Mouse (Mus musculus): ENCODE results near the gene Sik2. TPM values are rescaled to one million over a fixed set of nuclear protein-coding genes. Genes with fewer than 3 reads are reported as not detected.

The Sik2 gene
- polyA plus RNA-seq, 1 experiment from 2014 or later: 10.4 TPM

DNA sequence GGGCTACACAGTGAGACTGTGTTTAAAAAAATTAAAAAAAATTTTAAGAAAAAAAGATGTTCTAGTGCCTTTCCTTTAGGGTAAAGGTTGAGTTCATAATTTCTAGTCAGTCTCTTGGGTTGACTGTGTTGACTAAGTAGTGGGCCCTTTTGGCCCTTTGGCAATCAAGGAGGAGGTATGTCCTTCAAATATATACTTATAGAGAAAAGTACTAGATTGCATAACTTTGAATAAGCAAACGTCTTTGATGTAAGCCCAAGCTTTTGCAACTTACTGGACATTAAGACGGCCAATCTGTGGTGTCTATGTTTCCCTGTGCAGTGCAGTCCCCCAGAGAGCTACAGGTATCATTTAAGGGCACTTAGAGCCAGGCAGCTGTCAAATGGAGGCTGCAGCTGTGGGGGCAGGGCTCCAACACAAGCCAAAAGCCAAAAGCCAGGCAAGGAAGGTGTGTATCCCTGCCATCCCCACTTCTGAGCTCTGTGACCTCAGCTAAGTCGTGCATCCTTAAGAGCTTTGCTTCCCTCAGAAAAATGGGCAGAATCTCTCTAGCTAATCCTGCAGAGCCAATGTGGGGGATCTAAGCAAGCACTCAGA lies 118.3 kb downstream of the Sik2 start:
- no peaks in the 10 kb centered on the region for H3K27me3 ChIP-seq (replicated peaks; ENCODE audit: insufficient read depth, low read length)
- H3K9me3 ChIP-seq (ENCODE audit: low read length): no peaks in the 10 kb centered on the region
- DNase-seq (ENCODE audit: low spot score) (peak; percentile 75), ATAC-seq (peak; percentile 27)
- no peak overlapping the region for H3K9ac ChIP-seq (replicated peaks; ENCODE audit: low read depth)
- 33% methylated on average over 3 of the region's 3 CpGs for WGBS
- no peak overlapping the region for H3K4me2 ChIP-seq (replicated peaks; ENCODE audit: low read depth, low read length)
- H3K4me1 ChIP-seq (ENCODE audit: insufficient read depth, low read depth, low read length): peaks cover 18% of the 10 kb centered on the region; the same call in 1 of the 2 replicates
- H3K4me3 ChIP-seq (ENCODE audit: low read depth, low read length): no peak overlapping the region
- no peak overlapping the region for H3K27ac ChIP-seq (ENCODE audit: low read length)
- H3K36me3 ChIP-seq (ENCODE audit: insufficient read depth, low read length): no peaks in the 10 kb centered on the region; the same call in 1 of the 2 replicates
- TF ChIP-seq EP300 (IDR thresholded peaks at IDR 0.05): peak; percentile 53
- TF ChIP-seq CTCF (IDR thresholded peaks at IDR 0.05): no peak

DNA sequence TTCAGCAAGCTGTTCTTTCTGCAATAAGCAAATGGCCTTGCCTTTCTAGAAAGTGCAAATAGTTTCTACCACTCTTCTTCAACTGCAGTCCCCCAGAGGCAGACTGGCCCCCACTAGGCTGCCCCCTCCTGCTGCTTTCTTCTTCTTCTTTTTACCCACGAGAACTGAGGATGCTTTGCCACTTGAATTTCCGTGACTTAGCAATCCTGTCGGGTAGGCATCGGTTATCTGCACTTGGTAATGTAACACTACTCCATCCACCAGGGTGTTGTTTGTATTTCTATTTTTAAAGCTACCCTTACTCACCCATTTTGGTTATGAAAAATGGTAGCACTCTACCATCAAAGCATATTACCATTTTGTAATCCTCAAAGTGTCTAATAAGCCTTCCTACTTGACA lies 118.9 kb downstream of the Sik2 start:
- ATAC-seq (no peak), DNase-seq (ENCODE audit: low spot score) (no peak)
- H3K27ac ChIP-seq (ENCODE audit: low read length): no peak overlapping the region
- no peaks in the 10 kb centered on the region for H3K9me3 ChIP-seq (ENCODE audit: low read length)
- TF ChIP-seq CTCF (IDR thresholded peaks at IDR 0.05) (no peak), EP300 (IDR thresholded peaks at IDR 0.05) (no peak)
- H3K4me1 ChIP-seq (ENCODE audit: insufficient read depth, low read depth, low read length): peaks cover 23% of the 10 kb centered on the region; the same call in 1 of the 2 replicates
- no peak overlapping the region for H3K9ac ChIP-seq (replicated peaks; ENCODE audit: low read depth)
- no peak overlapping the region for H3K4me3 ChIP-seq (ENCODE audit: low read depth, low read length)
- no peak overlapping the region for H3K4me2 ChIP-seq (replicated peaks; ENCODE audit: low read depth, low read length)
- no peaks in the 10 kb centered on the region; the same call in 1 of the 2 replicates for H3K36me3 ChIP-seq (ENCODE audit: insufficient read depth, low read length)
- no peaks in the 10 kb centered on the region for H3K27me3 ChIP-seq (replicated peaks; ENCODE audit: insufficient read depth, low read length)
- 58% methylated on average over 4 of the region's 4 CpGs for WGBS

DNA sequence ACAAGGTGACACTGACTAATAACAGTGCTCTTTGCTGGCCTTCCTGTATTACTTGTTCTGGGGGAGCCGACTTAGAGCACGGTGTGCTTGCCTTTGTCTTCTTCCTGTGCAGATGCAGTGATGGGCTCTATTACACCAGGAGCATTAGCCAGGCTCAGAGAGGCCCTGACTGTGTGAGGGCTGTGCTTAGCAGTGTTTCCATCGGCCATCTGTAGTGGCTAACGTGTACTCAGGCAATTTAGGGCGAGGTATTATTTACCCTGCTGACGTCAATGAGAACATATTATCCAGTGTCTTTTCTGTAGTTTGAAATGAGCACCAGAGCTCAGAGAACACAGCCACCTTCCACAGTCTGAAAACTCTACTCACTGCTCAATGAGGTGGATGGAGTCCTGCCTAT lies 119.7 kb downstream of the Sik2 start:
- Histone ChIP-seq H3K9me3 (ENCODE audit: low read length) (no peaks in the 10 kb centered on the region), H3K36me3 (ENCODE audit: insufficient read depth, low read length) (no peaks in the 10 kb centered on the region), H3K27me3 (replicated peaks; ENCODE audit: insufficient read depth, low read length) (no peaks in the 10 kb centered on the region), H3K9ac (replicated peaks; ENCODE audit: low read depth) (no peak overlapping the region), H3K4me1 (ENCODE audit: insufficient read depth, low read depth, low read length) (peaks cover 28% of the 10 kb centered on the region; the same call in 1 of the 2 replicates), H3K4me2 (replicated peaks; ENCODE audit: low read depth, low read length) (no peak overlapping the region), H3K4me3 (ENCODE audit: low read depth, low read length) (no peak overlapping the region), H3K27ac (ENCODE audit: low read length) (no peak overlapping the region)
- TF ChIP-seq EP300 (IDR thresholded peaks at IDR 0.05) (no peak), CTCF (IDR thresholded peaks at IDR 0.05) (no peak)
- 50% methylated on average over 6 of the region's 6 CpGs for WGBS
- DNase-seq (ENCODE audit: low spot score) (peak; percentile 23), ATAC-seq (no peak)

DNA sequence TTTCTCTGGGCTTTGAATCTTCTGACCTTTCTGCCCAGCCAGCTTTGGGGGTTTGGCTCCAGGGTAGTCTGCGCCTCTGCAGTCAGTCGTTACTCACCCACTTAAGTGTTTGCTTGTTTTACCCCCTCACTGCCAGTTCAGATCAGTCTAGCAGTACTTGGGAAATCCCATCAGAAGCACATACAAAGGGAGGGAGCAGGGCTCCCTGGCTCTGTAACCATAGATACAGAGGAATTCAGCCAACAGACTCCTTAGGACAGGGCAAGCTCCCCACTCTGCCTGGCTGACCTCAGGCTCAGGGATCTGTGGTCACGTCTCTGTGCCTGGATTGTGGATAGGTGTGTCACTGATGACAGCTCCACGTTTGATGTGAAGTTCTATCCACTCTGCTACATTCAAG lies 121.5 kb downstream of the Sik2 start:
- H3K27me3 ChIP-seq (replicated peaks; ENCODE audit: insufficient read depth, low read length): no peaks in the 10 kb centered on the region

DNA sequence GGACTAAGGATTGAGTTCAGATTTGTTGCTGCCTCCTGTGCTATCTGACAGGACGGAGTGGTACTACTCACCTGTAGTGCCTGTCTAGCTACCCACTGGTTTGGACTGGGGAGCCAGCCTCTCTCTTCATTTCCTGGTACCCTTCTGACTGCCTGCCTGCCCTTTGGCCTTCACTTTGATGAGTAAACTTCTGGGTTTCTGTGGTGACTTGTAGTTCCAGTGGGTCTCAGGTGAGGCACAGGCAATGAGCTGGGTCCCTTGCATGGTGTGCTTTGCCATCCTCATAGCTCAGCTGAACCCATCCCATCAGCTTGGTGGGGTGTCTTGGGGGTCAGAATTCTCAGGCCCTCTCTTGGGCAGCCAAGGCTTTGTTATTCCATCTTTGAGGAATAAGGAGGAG lies 122.0 kb downstream of the Sik2 start:
- Histone ChIP-seq H3K4me1 (ENCODE audit: insufficient read depth, low read depth, low read length) (peaks cover 39% of the 10 kb centered on the region; the same call in 1 of the 2 replicates), H3K36me3 (ENCODE audit: insufficient read depth, low read length) (no peaks in the 10 kb centered on the region), H3K4me2 (replicated peaks; ENCODE audit: low read depth, low read length) (no peak overlapping the region), H3K4me3 (ENCODE audit: low read depth, low read length) (no peak overlapping the region), H3K27ac (ENCODE audit: low read length) (0 out of 2 replicates have a peak overlapping the region, but pooled peaks have one; percentile 34), H3K9me3 (ENCODE audit: low read length) (no peaks in the 10 kb centered on the region), H3K27me3 (replicated peaks; ENCODE audit: insufficient read depth, low read length) (no peaks in the 10 kb centered on the region), H3K9ac (replicated peaks; ENCODE audit: low read depth) (no peak overlapping the region)
- no peak for TF ChIP-seq CTCF (IDR thresholded peaks at IDR 0.05)
- no peak for TF ChIP-seq EP300 (IDR thresholded peaks at IDR 0.05)
- ATAC-seq: no peak
- 93% methylated on average over 1 of the region's 1 CpGs for WGBS
- DNase-seq (ENCODE audit: low spot score): no peak

More for the DNA sequence above, 121.5 kb downstream of the Sik2 start:
- Histone ChIP-seq H3K27ac (ENCODE audit: low read length) (0 out of 2 replicates have a peak overlapping the region, but pooled peaks have one; percentile 16), H3K9ac (replicated peaks; ENCODE audit: low read depth) (no peak overlapping the region), H3K4me2 (replicated peaks; ENCODE audit: low read depth, low read length) (no peak overlapping the region), H3K36me3 (ENCODE audit: insufficient read depth, low read length) (no peaks in the 10 kb centered on the region), H3K9me3 (ENCODE audit: low read length) (no peaks in the 10 kb centered on the region), H3K4me3 (ENCODE audit: low read depth, low read length) (no peak overlapping the region), H3K4me1 (ENCODE audit: insufficient read depth, low read depth, low read length) (peaks cover 39% of the 10 kb centered on the region; the same call in 1 of the 2 replicates)
- 20% methylated on average over 4 of the region's 4 CpGs for WGBS
- TF ChIP-seq CTCF (IDR thresholded peaks at IDR 0.05) (no peak), EP300 (IDR thresholded peaks at IDR 0.05) (no peak)
- peak; percentile 90 for DNase-seq (ENCODE audit: low spot score)
- peak; percentile 72 for ATAC-seq

DNA sequence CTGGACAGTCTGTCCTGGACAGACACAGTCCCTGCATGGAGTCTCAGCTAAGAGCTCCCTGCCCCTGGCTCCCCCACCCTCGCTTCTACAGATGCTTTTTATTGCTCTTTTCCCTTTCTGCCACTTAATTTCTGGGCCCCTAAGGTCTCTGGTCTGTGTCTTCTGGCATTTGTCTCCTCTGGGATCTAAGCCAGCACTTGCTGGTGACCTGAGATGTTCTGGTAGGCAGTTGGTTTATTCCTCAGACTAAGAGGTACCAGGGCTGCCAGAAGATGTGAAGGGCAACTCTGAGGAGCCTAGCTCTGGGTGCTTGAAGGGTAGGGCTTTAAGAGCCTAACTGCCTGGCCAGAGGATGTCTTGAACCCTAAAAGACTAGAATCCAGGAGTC lies 123.3 kb downstream of the Sik2 start:
- 57% methylated on average over 1 of the region's 1 CpGs for WGBS
- H3K4me3 ChIP-seq (ENCODE audit: low read depth, low read length): no peak overlapping the region
- H3K9ac ChIP-seq (replicated peaks; ENCODE audit: low read depth): no peak overlapping the region
- H3K4me1 ChIP-seq (ENCODE audit: insufficient read depth, low read depth, low read length): peaks cover 39% of the 10 kb centered on the region; the same call in 1 of the 2 replicates
- 0 out of 2 replicates have a peak overlapping the region, but pooled peaks have one; percentile 30 for H3K4me2 ChIP-seq (replicated peaks; ENCODE audit: low read depth, low read length)
- no peak for TF ChIP-seq EP300 (IDR thresholded peaks at IDR 0.05)
- no peak for TF ChIP-seq CTCF (IDR thresholded peaks at IDR 0.05)
- H3K27me3 ChIP-seq (replicated peaks; ENCODE audit: insufficient read depth, low read length): no peaks in the 10 kb centered on the region
- H3K9me3 ChIP-seq (ENCODE audit: low read length): no peaks in the 10 kb centered on the region
- DNase-seq (ENCODE audit: low spot score) (no peak), ATAC-seq (no peak)
- H3K36me3 ChIP-seq (ENCODE audit: insufficient read depth, low read length): no peaks in the 10 kb centered on the region
- peak overlapping the region; percentile 70 for H3K27ac ChIP-seq (ENCODE audit: low read length)

Measured in lung, postnatal 0 days (tissue).